Mouse (Mus musculus): ENCODE results near the gene Oas1g. TPM values are rescaled to one million over a fixed set of nuclear protein-coding genes. Genes with fewer than 3 reads are reported as not detected.

The Oas1g gene
- 3.5 and 4.9 TPM in 2 replicates for polyA plus RNA-seq (2012; rRNA removed; ENCODE audit: low replicate concordance)

GRCm38 (mm10) chr5:120887413-120887812, at the start of gene Oas1g:
Oas1g (minus strand) TSS chr5:120887613.

DNA sequence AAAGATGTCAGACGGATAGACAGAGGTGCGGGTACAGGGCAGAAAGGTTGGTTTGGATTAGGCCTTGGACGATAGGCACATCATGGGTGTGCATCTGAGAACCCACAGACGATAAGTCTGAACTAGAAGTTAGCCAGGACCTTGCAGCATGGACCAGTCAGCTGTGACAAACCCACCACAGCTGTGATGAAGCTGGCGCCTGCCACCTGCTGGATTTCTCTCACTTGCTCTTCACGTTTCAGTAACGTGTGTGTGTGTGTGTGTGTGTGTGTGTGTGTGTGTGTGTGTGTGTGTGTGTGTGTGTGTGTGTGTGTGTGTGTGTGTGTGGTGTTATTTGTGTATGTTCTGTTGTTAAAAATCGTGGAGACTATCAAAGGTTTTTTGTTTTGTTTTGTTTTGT, 26.8 kb upstream of the Oas1g start, which contains the start of gene Oas1d:
Gene Oas1d, plus strand, starts transcription at position 333 of the 400 bp plus-strand sequence.

DNA sequence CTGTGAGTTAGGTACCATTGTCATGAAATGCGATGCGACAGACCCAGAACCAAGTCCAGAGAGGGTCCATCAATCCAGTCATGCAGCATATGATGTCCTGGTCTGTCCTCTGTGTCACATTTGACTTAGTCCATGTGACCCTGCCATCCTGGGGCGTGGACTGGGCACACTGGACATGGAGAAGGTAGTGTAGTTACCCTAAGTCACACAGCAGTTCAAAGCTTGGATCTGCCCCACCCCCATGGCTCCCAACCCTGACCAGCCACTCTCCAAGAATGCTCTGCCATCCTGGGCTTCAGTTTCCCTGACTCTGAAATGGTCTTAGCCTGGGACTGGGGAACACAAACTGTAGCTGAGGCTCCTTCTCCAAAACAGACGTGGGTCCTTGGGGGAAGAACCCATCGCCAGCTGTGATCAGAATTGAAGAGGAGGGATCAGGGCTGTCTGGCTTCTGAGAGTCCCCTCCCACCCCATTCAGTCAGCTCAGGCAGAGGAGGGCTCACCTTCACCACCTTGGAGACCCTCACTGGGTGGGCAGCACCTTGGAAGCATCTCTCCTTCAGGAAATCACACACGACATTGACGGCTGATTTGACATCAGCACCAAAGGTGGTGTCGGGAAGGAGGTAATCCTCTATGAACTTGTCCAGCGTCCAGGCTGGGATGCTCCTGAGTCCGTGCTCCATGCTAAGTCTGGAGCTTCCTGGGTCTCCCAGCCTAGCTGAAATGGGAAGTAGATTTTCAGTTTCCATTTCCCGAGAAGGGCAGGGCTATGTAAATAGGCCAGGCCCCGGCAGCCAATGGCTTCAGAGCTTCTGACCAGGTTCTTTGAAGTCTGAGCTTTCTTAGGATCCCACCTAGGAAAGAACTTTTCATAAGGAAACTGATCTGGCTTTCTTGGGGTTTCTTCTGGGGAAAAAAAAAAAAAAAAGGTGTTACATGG, 19.6 kb upstream of the Oas1g start, which contains the start of gene Oas1a:
Gene Oas1a, minus strand, starts transcription at position 731 of the 943 bp plus-strand sequence.

GRCm38 (mm10) chr5:120861121-120861520, 26.3 kb downstream of the Oas1g start, which contains the start of gene Oas1h:
Oas1h (plus strand) TSS chr5:120861421.

DNA sequence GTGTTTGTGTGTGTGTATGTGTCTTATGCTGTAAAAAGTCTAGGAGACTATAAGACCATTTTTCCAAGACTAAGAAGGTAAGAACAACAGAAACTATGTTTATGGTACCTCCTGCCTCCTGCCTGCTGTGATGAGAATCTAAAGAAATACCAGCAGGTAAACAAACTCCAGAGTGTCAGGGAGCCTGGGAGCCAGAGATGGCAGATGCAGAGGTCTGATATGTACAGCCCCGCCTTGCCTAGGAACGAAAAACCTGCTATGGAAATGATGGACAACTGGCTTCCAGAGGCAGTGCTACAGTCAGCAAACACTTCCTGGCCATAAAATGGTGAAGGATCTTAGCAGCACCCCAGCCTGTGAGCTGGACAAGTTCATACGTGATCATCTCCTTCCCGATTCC, 40.3 kb downstream of the Oas1g start, which contains the start of gene Oas1f:
Gene Oas1f, plus strand, starts transcription at position 301 of the 400 bp plus-strand sequence.

Other genes starting within 250 kb of the Oas1g start
- 8.6 and 17.3 TPM in 2 replicates for gene Rasal1, start 238.8 kb downstream of the Oas1g start, polyA plus RNA-seq (2012; rRNA removed; ENCODE audit: low replicate concordance)
- gene Dtx1, start 175.7 kb downstream of the Oas1g start, polyA plus RNA-seq (2012; rRNA removed; ENCODE audit: low replicate concordance): 33.2 and 71.3 TPM in 2 replicates
- 16.2 and 35.6 TPM in 2 replicates for gene Oas2, start 137.8 kb downstream of the Oas1g start, polyA plus RNA-seq (2012; rRNA removed; ENCODE audit: low replicate concordance)
- 6.4 and 7.7 TPM in 2 replicates for gene Oas3, start 110.0 kb downstream of the Oas1g start, polyA plus RNA-seq (2012; rRNA removed; ENCODE audit: low replicate concordance)
- not detected in 2 replicates for gene Oas1e, start 92.1 kb downstream of the Oas1g start, polyA plus RNA-seq (2012; rRNA removed; ENCODE audit: low replicate concordance)
- 3.6 and 5.2 TPM in 2 replicates for gene Oas1c, start 75.1 kb downstream of the Oas1g start, polyA plus RNA-seq (2012; rRNA removed; ENCODE audit: low replicate concordance)
- 0.20 and 1.3 TPM in 2 replicates for gene Oas1f, start 40.2 kb downstream of the Oas1g start, polyA plus RNA-seq (2012; rRNA removed; ENCODE audit: low replicate concordance)
- not detected in 2 replicates for gene Oas1h, start 26.2 kb downstream of the Oas1g start, polyA plus RNA-seq (2012; rRNA removed; ENCODE audit: low replicate concordance)
- 8.8 and 12.8 TPM in 2 replicates for gene Oas1a, start 19.9 kb upstream of the Oas1g start, polyA plus RNA-seq (2012; rRNA removed; ENCODE audit: low replicate concordance)
- gene Oas1d, start 26.9 kb upstream of the Oas1g start, polyA plus RNA-seq (2012; rRNA removed; ENCODE audit: low replicate concordance): not detected in 2 replicates
- gene Rph3a, start 122.5 kb upstream of the Oas1g start, polyA plus RNA-seq (2012; rRNA removed; ENCODE audit: low replicate concordance): 0.04 TPM in 1 of 2 replicates, not detected in the other